Mouse (Mus musculus) lung, postnatal 0 days (tissue): ENCODE data around the gene Acin1. TPM values are rescaled to one million over a fixed set of nuclear protein-coding genes. Genes with fewer than 3 reads are reported as not detected.

Experiments
- ATAC-seq: fragments of 200-750 bp; cut with Nextera tagmentation; 2 replicates; pipeline ENCODE4 v1.8.0; 2017; ENCODE audit warnings: moderate library complexity
- DNase-seq: peaks from one replicate; pipeline ENCODE4 v3.0.0-alpha.2; 2016; ENCODE audit warnings: low spot score
- H3K27ac ChIP-seq: fragments of 300-500 bp; sonication (generic); 2 replicates; pipeline ENCODE4 v1.5.1; 2014; ENCODE audit warnings: antibody characterized with exemption, mild to moderate bottlenecking, low read length, mixed read lengths
- H3K27me3 ChIP-seq: fragments of 300-500 bp; sonication (generic); replicated peaks from 2 replicates; pipeline ENCODE4 v1.6.1; 2014; ENCODE audit warnings: low read length, mixed read lengths; ENCODE audit not compliant: insufficient read depth
- H3K36me3 ChIP-seq: fragments of 300-500 bp; sonication (generic); 2 replicates; pipeline ENCODE4 v1.6.1; 2014; ENCODE audit warnings: low read length, mixed read lengths; ENCODE audit not compliant: insufficient read depth
- H3K4me1 ChIP-seq: fragments of 300-500 bp; sonication (generic); 2 replicates; pipeline ENCODE4 v1.6.1; 2014; ENCODE audit warnings: antibody characterized with exemption, low read depth, low read length, mixed read lengths; ENCODE audit not compliant: insufficient read depth
- H3K4me2 ChIP-seq: fragments of 300-500 bp; sonication (generic); replicated peaks from 2 replicates; pipeline ENCODE4 v1.6.1; 2014; ENCODE audit warnings: low read depth, mild to moderate bottlenecking, low read length, moderate library complexity, mixed read lengths
- H3K4me3 ChIP-seq: fragments of 300-500 bp; sonication (generic); 2 replicates; pipeline ENCODE4 v1.5.1; 2014; ENCODE audit warnings: low read depth, low read length
- H3K9ac ChIP-seq: fragments of 300-500 bp; sonication (generic); replicated peaks from 2 replicates; pipeline ENCODE4 v1.6.1; 2014; ENCODE audit warnings: low read depth, mild to moderate bottlenecking
- H3K9me3 ChIP-seq: fragments of 300-500 bp; sonication (generic); 2 replicates; pipeline ENCODE4 v1.6.1; 2016; ENCODE audit warnings: low read length, mixed read lengths
- CTCF ChIP-seq: IDR thresholded peaks from 2 replicates; pipeline ENCODE4 v1.5.1; 2016; ENCODE audit warnings: antibody characterized with exemption, mild to moderate bottlenecking
- EP300 ChIP-seq: IDR thresholded peaks from 2 replicates; pipeline ENCODE4 v1.6.1; 2016; ENCODE audit warnings: antibody characterized with exemption, mild to moderate bottlenecking, control low read depth
- WGBS: fragments of 180-500 bp; shearing (Covaris S2); extraction: QIAGEN DNeasy Blood & Tissue Kit; methylation state at CpG from one replicate; pipeline ENCODE4 v1.1.7; 2014; 5-methylcytosine and 5-hydroxymethylcytosine counted together
- polyA plus RNA-seq: library from polyadenylated mRNA; unstranded; fragments of >200 nt; fragmentation: Nextera tagmentation; extraction: Ambion mirVana; gene quantifications from 2 replicates; pipeline ENCODE4 v1.2.1, GENCODE M21; 2015

Gene Acin1
- polyA plus RNA-seq, 1 experiment from 2014 or later, result 74.0 TPM

- DNase-seq, result no peak
Measured at GRCm38 (mm10) chr14:54610648-54611047, 76.1 kb downstream of the Acin1 start.

GRCm38 (mm10) chr14:54609962-54610361 is 76.8 kb downstream of the Acin1 start:
- H3K9ac ChIP-seq, result no peak overlapping the region
- TF ChIP-seq EP300 (no peak), CTCF (peak; percentile 72)
- H3K4me1 ChIP-seq, result no peaks in the 10 kb centered on the region
- H3K9me3 ChIP-seq, result no peaks in the 10 kb centered on the region
- ATAC-seq (no peak), DNase-seq (peak; percentile 36)
- no peak overlapping the region for H3K27ac ChIP-seq
- no peaks in the 10 kb centered on the region for H3K36me3 ChIP-seq
- H3K4me3 ChIP-seq, result no peak overlapping the region
- WGBS, result 87% methylated on average over 4 of the region's 4 CpGs
- no peaks in the 10 kb centered on the region for H3K27me3 ChIP-seq
- H3K4me2 ChIP-seq, result no peak overlapping the region

More at GRCm38 (mm10) chr14:54610648-54611047, 76.1 kb downstream of the Acin1 start:
- no peak overlapping the region for H3K4me2 ChIP-seq
- WGBS, result 77% methylated on average over 6 of the region's 6 CpGs
- no peaks in the 10 kb centered on the region for H3K9me3 ChIP-seq
- H3K27me3 ChIP-seq, result no peaks in the 10 kb centered on the region
- ATAC-seq, result no peak
- H3K4me1 ChIP-seq, result no peaks in the 10 kb centered on the region
- H3K9ac ChIP-seq, result no peak overlapping the region
- no peak overlapping the region for H3K4me3 ChIP-seq
- H3K36me3 ChIP-seq, result no peaks in the 10 kb centered on the region
- TF ChIP-seq CTCF (no peak), EP300 (no peak)
- H3K27ac ChIP-seq, result no peak overlapping the region

- H3K4me3 ChIP-seq, result no peak overlapping the region
- no peaks in the 10 kb centered on the region for H3K4me1 ChIP-seq
- H3K4me2 ChIP-seq, result no peak overlapping the region
- no peak overlapping the region for H3K27ac ChIP-seq
- no peak for ATAC-seq
- H3K36me3 ChIP-seq, result no peaks in the 10 kb centered on the region
- no peak overlapping the region for H3K9ac ChIP-seq
- H3K9me3 ChIP-seq, result no peaks in the 10 kb centered on the region
- H3K27me3 ChIP-seq, result no peaks in the 10 kb centered on the region
- WGBS, result 61% methylated on average over 4 of the region's 4 CpGs
- TF ChIP-seq CTCF (no peak), EP300 (no peak)
- DNase-seq, result peak; percentile 17
Measured at GRCm38 (mm10) chr14:54609245-54609644, 77.5 kb downstream of the Acin1 start.

- DNase-seq (no peak), ATAC-seq (no peak)
- Histone ChIP-seq H3K9me3 (no peaks in the 10 kb centered on the region), H3K4me1 (no peaks in the 10 kb centered on the region), H3K27me3 (no peaks in the 10 kb centered on the region), H3K9ac (no peak overlapping the region), H3K4me3 (no peak overlapping the region), H3K36me3 (no peaks in the 10 kb centered on the region), H3K4me2 (no peak overlapping the region), H3K27ac (no peak overlapping the region)
- TF ChIP-seq EP300 (no peak), CTCF (no peak)
- 43% methylated on average over 8 of the region's 8 CpGs for whole genome bisulfite sequencing
Measured at GRCm38 (mm10) chr14:54607226-54607625, 79.5 kb downstream of the Acin1 start.

- Histone ChIP-seq H3K4me1 (no peaks in the 10 kb centered on the region), H3K9me3 (no peaks in the 10 kb centered on the region), H3K4me3 (peak within 1 kb of the TSS; percentile 47), H3K36me3 (no peaks in the 10 kb centered on the region), H3K9ac (peak within 1 kb of the TSS; percentile 47), H3K4me2 (peak within 1 kb of the TSS; percentile 62), H3K27me3 (no peaks in the 10 kb centered on the region), H3K27ac (peak within 1 kb of the TSS; percentile 87)
- 1% methylated on average over 36 of the region's 39 CpGs for WGBS
- DNase-seq (peak; percentile 92), ATAC-seq (peak; percentile 67)
- TF ChIP-seq CTCF (no peak), EP300 (no peak)
Measured at GRCm38 (mm10) chr14:54605752-54606321, 80.9 kb downstream of the Acin1 start, which contains the start of gene 4931414P19Rik. Gene 4931414P19Rik, minus strand, starts transcription at chr14:54605993.

GRCm38 (mm10) chr14:54603686-54604085 is 83.0 kb downstream of the Acin1 start:
- peak overlapping the region; percentile 46 for H3K4me2 ChIP-seq
- H3K4me1 ChIP-seq, result no peaks in the 10 kb centered on the region
- H3K4me3 ChIP-seq, result peak overlapping the region; percentile 65
- TF ChIP-seq EP300, result no peak
- no peak for TF ChIP-seq CTCF
- DNase-seq (no peak), ATAC-seq (no peak)
- peak overlapping the region; percentile 91 for H3K27ac ChIP-seq
- WGBS, result 76% methylated on average over 8 of the region's 8 CpGs
- H3K9me3 ChIP-seq, result no peaks in the 10 kb centered on the region
- H3K9ac ChIP-seq, result no peak overlapping the region
- no peaks in the 10 kb centered on the region for H3K36me3 ChIP-seq
- H3K27me3 ChIP-seq, result no peaks in the 10 kb centered on the region
